ENCODE assay signal across 10 mouse cellular contexts in the genomic region with DNA sequence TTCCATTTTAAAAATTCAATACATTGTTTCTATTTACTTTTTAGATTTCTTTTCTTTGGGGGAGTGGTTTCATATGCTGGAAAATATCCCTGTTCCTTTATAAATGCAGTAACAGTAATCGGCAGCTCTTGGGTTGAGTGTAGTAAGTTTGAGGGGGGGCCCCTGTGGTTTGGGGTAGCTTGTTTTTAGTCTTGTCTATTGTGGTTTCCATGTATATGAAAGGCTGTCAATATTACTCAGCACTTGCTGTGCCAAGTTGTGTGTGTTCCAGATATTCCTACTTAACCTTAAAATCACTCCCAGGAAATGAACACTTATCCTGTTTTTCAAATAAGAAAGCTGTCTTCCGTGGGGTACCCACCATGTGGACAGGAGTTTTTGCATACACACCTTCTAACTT. TPM values are rescaled to one million over a fixed set of nuclear protein-coding genes. Genes with fewer than 3 reads are reported as not detected.
DNase-seq lines count a peak whose midpoint lies in the region; ATAC-seq and TF ChIP-seq lines count a peak whose summit lies in the region.
"Had no signal": no experiment of that assay in that cellular context is flagged by ENCODE, and none has a peak within 500 bp of the region (broad histone marks: within the 10 kb centered on the region; RNA-seq: fewer than 3 reads in every experiment).

No protein-coding gene starts in this region.

- peaks cover 21% of the 10 kb centered on the region for H3K36me3 ChIP-seq in forebrain, embryonic 15.5 days
- H3K36me3 ChIP-seq in forebrain, embryonic 13.5 days (ENCODE audit: poor library complexity, severe bottlenecking) = peaks cover 33% of the 10 kb centered on the region
- H3K36me3 ChIP-seq in kidney, postnatal 0 days (ENCODE audit: insufficient read depth, low read length) = peaks cover 11% of the 10 kb centered on the region
- peaks cover 28% of the 10 kb centered on the region for H3K36me3 ChIP-seq in limb, embryonic 13.5 days

- no peak for ATAC-seq in forebrain, embryonic 15.5 days (replicated peaks)
- ATAC-seq in forebrain, embryonic 13.5 days = no peak
- ATAC-seq in kidney, postnatal 0 days (replicated peaks; ENCODE audit: low FRiP score, low read depth) = no peak
- ATAC-seq in limb, embryonic 13.5 days (ENCODE audit: low FRiP score, low read depth) = no peak

- H3K4me2 ChIP-seq in forebrain, embryonic 15.5 days (replicated peaks) = no peak overlapping the region
- H3K4me2 ChIP-seq in forebrain, embryonic 13.5 days = no peak overlapping the region
- H3K4me2 ChIP-seq in kidney, postnatal 0 days (ENCODE audit: low read length) = no peak overlapping the region
- H3K4me2 ChIP-seq in limb, embryonic 13.5 days (replicated peaks) = no peak overlapping the region

- H3K4me3 ChIP-seq in forebrain, embryonic 15.5 days = no peak overlapping the region
- no peak overlapping the region for H3K4me3 ChIP-seq in forebrain, embryonic 13.5 days
- no peak overlapping the region for H3K4me3 ChIP-seq in kidney, postnatal 0 days (replicated peaks; ENCODE audit: low read depth, low read length)
- H3K4me3 ChIP-seq in limb, embryonic 13.5 days = no peak overlapping the region

- H3K9me3 ChIP-seq in forebrain, embryonic 15.5 days = no peaks in the 10 kb centered on the region
- H3K9me3 ChIP-seq in forebrain, embryonic 13.5 days (replicated peaks) = no peaks in the 10 kb centered on the region
- H3K9me3 ChIP-seq in kidney, postnatal 0 days (replicated peaks; ENCODE audit: low read length) = no peaks in the 10 kb centered on the region
- no peaks in the 10 kb centered on the region for H3K9me3 ChIP-seq in limb, embryonic 13.5 days

- WGBS in forebrain, embryonic 15.5 days = 70% methylated on average over 2 of the region's 2 CpGs
- 72% methylated on average over 2 of the region's 2 CpGs for WGBS in forebrain, embryonic 13.5 days
- WGBS in kidney, postnatal 0 days = 50% methylated on average over 2 of the region's 2 CpGs
- WGBS in limb, embryonic 13.5 days = 63% methylated on average over 2 of the region's 2 CpGs

- no peak for DNase-seq in kidney, postnatal 0 days (ENCODE audit: low spot score)
- no peak for DNase-seq in kidney, postnatal 4 days
- peak; percentile 64 for DNase-seq in 416B (ENCODE audit: low read depth)
- no peak for DNase-seq in urinary bladder, postnatal 14 days (ENCODE audit: low spot score)
- no peak for DNase-seq in retina, embryonic 14.5 days (ENCODE audit: low spot score)
- DNase-seq: cerebellum, adult 11-12 months; kidney, postnatal 36 days had no signal

- H3K27me3 ChIP-seq in forebrain, embryonic 15.5 days = no peaks in the 10 kb centered on the region
- no peaks in the 10 kb centered on the region for H3K27me3 ChIP-seq in forebrain, embryonic 13.5 days
- H3K27me3 ChIP-seq in kidney, postnatal 0 days (ENCODE audit: insufficient read depth, low read length) = no peaks in the 10 kb centered on the region
- no peaks in the 10 kb centered on the region for H3K27me3 ChIP-seq in limb, embryonic 13.5 days

- no peak for TF ChIP-seq CTCF in kidney, postnatal 0 days (IDR thresholded peaks at IDR 0.05; ENCODE audit: low read depth)

- H3K27ac ChIP-seq in forebrain, embryonic 15.5 days (replicated peaks) = peak overlapping the region; percentile 2; the same call in 1 of the 2 replicates
- H3K27ac ChIP-seq in forebrain, embryonic 13.5 days = no peak overlapping the region
- H3K27ac ChIP-seq in kidney, postnatal 0 days = peak overlapping the region; percentile 36; the same call in 1 of the 2 replicates
- H3K27ac ChIP-seq in limb, embryonic 13.5 days = peak overlapping the region; percentile 40; the same call in 1 of the 2 replicates

- H3K4me1 ChIP-seq in forebrain, embryonic 15.5 days = peaks cover 36% of the 10 kb centered on the region
- H3K4me1 ChIP-seq in forebrain, embryonic 13.5 days = peaks cover 32% of the 10 kb centered on the region
- H3K4me1 ChIP-seq in kidney, postnatal 0 days (replicated peaks; ENCODE audit: insufficient read depth, low read length) = peaks cover 15% of the 10 kb centered on the region; the same call in 1 of the 2 replicates
- peaks cover 31% of the 10 kb centered on the region for H3K4me1 ChIP-seq in limb, embryonic 13.5 days

- no peak overlapping the region for H3K9ac ChIP-seq in forebrain, embryonic 15.5 days (replicated peaks)
- no peak overlapping the region for H3K9ac ChIP-seq in forebrain, embryonic 13.5 days
- no peak overlapping the region for H3K9ac ChIP-seq in kidney, postnatal 0 days (ENCODE audit: low read depth, low read length)
- H3K9ac ChIP-seq in limb, embryonic 13.5 days = no peak overlapping the region; the same call in 1 of the 2 replicates

RNA-seq across cellular contexts. Expression of a gene that starts 4.7 kb away (rescaled TPM):
- 131 and 134 TPM in 2 replicates for polyA plus RNA-seq in forebrain, embryonic 15.5 days (2015; fragmentation: Nextera tagmentation; extraction: Ambion mirVana)
- 180 and 185 TPM in 2 replicates for polyA plus RNA-seq in forebrain, embryonic 13.5 days (2015; fragmentation: Nextera tagmentation; extraction: Ambion mirVana)
- 190 and 194 TPM in 2 replicates for polyA plus RNA-seq in kidney, postnatal 0 days (2015; fragmentation: Nextera tagmentation; extraction: Ambion mirVana)
- 192 and 195 TPM in 2 replicates for polyA plus RNA-seq in limb, embryonic 13.5 days (2015; fragmentation: Nextera tagmentation; extraction: Ambion mirVana)

RNA-seq across cellular contexts. Expression of a gene that starts 13.4 kb away (rescaled TPM):
- 257 and 272 TPM in 2 replicates for polyA plus RNA-seq in forebrain, embryonic 15.5 days (2015; fragmentation: Nextera tagmentation; extraction: Ambion mirVana)
- 341 and 352 TPM in 2 replicates for polyA plus RNA-seq in forebrain, embryonic 13.5 days (2015; fragmentation: Nextera tagmentation; extraction: Ambion mirVana)
- polyA plus RNA-seq in kidney, postnatal 0 days (2015; fragmentation: Nextera tagmentation; extraction: Ambion mirVana) = 192 and 194 TPM in 2 replicates
- 323 and 330 TPM in 2 replicates for polyA plus RNA-seq in limb, embryonic 13.5 days (2015; fragmentation: Nextera tagmentation; extraction: Ambion mirVana)

RNA-seq across cellular contexts. Expression of a gene that starts 26.2 kb away (rescaled TPM):
- polyA plus RNA-seq in forebrain, embryonic 15.5 days (2015; fragmentation: Nextera tagmentation; extraction: Ambion mirVana) = 0.08 and 0.13 TPM in 2 replicates
- polyA plus RNA-seq in forebrain, embryonic 13.5 days (2015; fragmentation: Nextera tagmentation; extraction: Ambion mirVana) = 0.13 and 0.21 TPM in 2 replicates
- polyA plus RNA-seq in kidney, postnatal 0 days (2015; fragmentation: Nextera tagmentation; extraction: Ambion mirVana) = 0.68 and 0.70 TPM in 2 replicates
- 0.32 and 0.51 TPM in 2 replicates for polyA plus RNA-seq in limb, embryonic 13.5 days (2015; fragmentation: Nextera tagmentation; extraction: Ambion mirVana)

RNA-seq across cellular contexts. Expression of a gene that starts 51.5 kb away (rescaled TPM):
- polyA plus RNA-seq in forebrain, embryonic 15.5 days (2015; fragmentation: Nextera tagmentation; extraction: Ambion mirVana) = 50.9 and 56.7 TPM in 2 replicates
- 41.7 and 56.6 TPM in 2 replicates for polyA plus RNA-seq in forebrain, embryonic 13.5 days (2015; fragmentation: Nextera tagmentation; extraction: Ambion mirVana)
- polyA plus RNA-seq in kidney, postnatal 0 days (2015; fragmentation: Nextera tagmentation; extraction: Ambion mirVana) = 98.7 and 99.4 TPM in 2 replicates
- polyA plus RNA-seq in limb, embryonic 13.5 days (2015; fragmentation: Nextera tagmentation; extraction: Ambion mirVana) = 69.0 and 73.8 TPM in 2 replicates
